Mouse (Mus musculus) testis, adult 2 months (tissue): ENCODE results near the gene Zfp64. TPM values are rescaled to one million over a fixed set of nuclear protein-coding genes. Genes with fewer than 3 reads are reported as not detected.

Experiments
- H3K27ac ChIP-seq: fragments of 200-500 bp; 2 replicates; pipeline ENCODE4 v1.5.1; 2012; ENCODE audit warnings: low read depth, low read length; ENCODE audit not compliant: control insufficient read depth, insufficient read depth
- H3K27me3 ChIP-seq: fragments of 200-500 bp; 2 replicates; pipeline ENCODE4 v1.6.1; 2012; ENCODE audit warnings: mild to moderate bottlenecking, low read length, moderate library complexity; ENCODE audit not compliant: control insufficient read depth, insufficient read depth
- H3K36me3 ChIP-seq: fragments of 200-500 bp; 2 replicates; pipeline ENCODE4 v1.6.1; 2012; ENCODE audit warnings: mild to moderate bottlenecking, low read length; ENCODE audit not compliant: control insufficient read depth, insufficient read depth
- H3K4me1 ChIP-seq: fragments of 200-500 bp; 2 replicates; pipeline ENCODE4 v1.6.1; 2012; ENCODE audit warnings: low read length; ENCODE audit not compliant: control insufficient read depth, insufficient read depth
- H3K4me3 ChIP-seq: fragments of 200-500 bp; 2 replicates; pipeline ENCODE4 v1.5.1; 2012; ENCODE audit warnings: low read depth, mild to moderate bottlenecking, low read length, moderate library complexity, mixed read lengths; ENCODE audit not compliant: control insufficient read depth
- CTCF ChIP-seq: fragments of 200-500 bp; IDR thresholded peaks from 2 replicates; pipeline ENCODE4 v1.5.1; 2012; ENCODE audit warnings: low read depth, mild to moderate bottlenecking, inconsistent platforms, low read length, moderate library complexity; ENCODE audit not compliant: control insufficient read depth, insufficient read depth, insufficient replicate concordance
- POLR2A ChIP-seq: fragments of 200-500 bp; IDR thresholded peaks from 2 replicates; pipeline ENCODE4 v1.6.1; 2012; ENCODE audit warnings: low read depth, mild to moderate bottlenecking, inconsistent platforms, low read length, moderate library complexity; ENCODE audit not compliant: control insufficient read depth
- polyA plus RNA-seq: library from polyadenylated mRNA; depleted of rRNA; stranded (reverse); fragments of >200 nt; gene quantifications from 2 replicates; pipeline ENCODE4 v1.2.3, GENCODE M21; 2012

Zfp64 gene
- polyA plus RNA-seq, 1 experiment = 3.4 TPM

DNA sequence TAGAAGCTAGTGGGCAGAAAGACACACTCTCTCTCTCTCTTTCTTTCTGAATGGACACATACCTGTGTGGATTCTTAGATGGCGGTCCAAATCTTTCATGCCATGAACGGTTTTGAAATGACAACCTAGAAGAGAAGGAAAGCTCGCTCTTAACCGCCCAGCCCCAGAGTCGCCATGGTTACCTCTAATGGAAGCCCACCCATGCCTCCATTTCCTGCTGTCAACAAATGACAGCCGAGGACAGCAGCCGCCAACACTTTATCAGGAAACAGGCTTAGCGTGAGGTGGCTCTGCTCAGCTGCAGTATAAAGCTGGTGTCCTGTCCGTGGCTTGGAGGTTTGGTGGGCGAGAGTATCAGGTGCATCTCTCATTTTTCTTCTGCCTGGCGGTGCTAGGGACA is 49.4 kb downstream of the Zfp64 start:
- 0 out of 2 replicates have a peak, but pooled peaks cover 2% of the 10 kb centered on the region for H3K4me1 ChIP-seq
- no peaks in the 10 kb centered on the region for H3K27me3 ChIP-seq
- H3K36me3 ChIP-seq = no peaks in the 10 kb centered on the region
- H3K27ac ChIP-seq = no peak overlapping the region
- H3K4me3 ChIP-seq = no peak overlapping the region
- TF ChIP-seq CTCF (peak; percentile 3; the same call in 1 of the 2 replicates), POLR2A (no peak)

DNA sequence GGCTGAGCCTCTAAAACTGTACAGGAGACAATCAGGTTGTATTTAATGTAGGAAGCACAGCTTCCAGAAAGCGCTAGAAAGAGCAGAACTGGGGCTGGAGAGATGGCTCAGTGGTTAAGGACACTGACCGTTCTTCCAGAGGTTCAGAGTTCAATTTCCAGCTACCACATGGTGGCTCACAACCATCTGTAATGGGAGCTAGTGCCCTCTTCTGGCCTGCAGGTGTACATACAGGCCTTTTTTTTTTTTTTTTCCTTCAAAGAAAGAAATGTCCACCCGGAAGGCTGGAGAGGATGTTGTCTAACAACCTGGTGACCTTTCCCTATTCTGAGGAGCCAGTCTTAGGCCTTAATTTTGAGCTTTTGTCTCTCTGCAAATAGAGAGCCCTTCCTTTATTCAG is 50.5 kb downstream of the Zfp64 start:
- no peak overlapping the region for H3K4me3 ChIP-seq
- H3K36me3 ChIP-seq = no peaks in the 10 kb centered on the region
- TF ChIP-seq POLR2A (no peak), CTCF (no peak)
- H3K27ac ChIP-seq = no peak overlapping the region
- H3K4me1 ChIP-seq = 0 out of 2 replicates have a peak, but pooled peaks cover 2% of the 10 kb centered on the region
- no peaks in the 10 kb centered on the region for H3K27me3 ChIP-seq

DNA sequence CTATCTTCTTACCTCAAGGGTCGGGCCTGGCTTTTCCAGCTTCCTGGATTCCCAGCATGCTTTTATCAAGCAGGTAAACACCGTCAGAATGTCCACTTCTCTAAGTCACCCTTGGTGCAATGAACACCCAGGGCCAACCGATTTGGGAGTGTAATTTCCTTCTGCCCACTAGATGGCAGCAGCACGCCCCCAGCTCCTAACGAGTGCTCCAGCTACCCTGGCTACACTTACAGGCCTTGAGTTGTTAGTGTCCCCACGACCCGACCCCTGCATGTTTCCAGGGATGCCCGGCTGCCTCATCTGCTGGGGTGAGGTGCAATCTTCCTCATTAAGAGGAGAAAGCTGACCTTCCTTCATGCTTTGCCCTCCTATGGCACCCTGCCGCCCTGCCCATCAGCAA is 51.2 kb downstream of the Zfp64 start:
- H3K36me3 ChIP-seq = no peaks in the 10 kb centered on the region
- no peak for TF ChIP-seq POLR2A
- peak; percentile 89; the same call in 1 of the 2 replicates for TF ChIP-seq CTCF
- H3K27me3 ChIP-seq = no peaks in the 10 kb centered on the region
- no peak overlapping the region for H3K27ac ChIP-seq
- no peak overlapping the region for H3K4me3 ChIP-seq
- H3K4me1 ChIP-seq = 0 out of 2 replicates have a peak, but pooled peaks cover 2% of the 10 kb centered on the region

DNA sequence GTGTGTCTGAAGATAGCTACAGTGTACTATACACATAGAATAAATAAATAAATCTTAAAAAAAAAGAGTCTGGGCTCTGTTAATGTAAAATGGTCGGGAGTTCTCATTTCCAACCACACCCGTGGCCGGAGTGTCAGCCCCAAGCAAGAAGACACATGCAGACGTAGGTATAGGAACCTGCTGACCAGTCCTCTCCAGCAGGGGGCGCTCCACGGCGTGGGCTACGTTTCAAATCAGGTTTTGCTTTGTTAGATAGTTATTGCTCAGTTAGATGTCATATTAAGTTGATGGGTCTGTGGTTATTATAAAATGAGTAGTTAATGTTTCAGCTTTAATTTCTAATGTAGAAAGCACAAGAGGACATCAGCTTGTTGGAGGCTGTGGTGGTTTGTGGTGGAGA is 52.8 kb downstream of the Zfp64 start:
- TF ChIP-seq POLR2A = no peak
- TF ChIP-seq CTCF = peak; percentile 85
- Histone ChIP-seq H3K27me3 (no peaks in the 10 kb centered on the region), H3K4me3 (no peak overlapping the region), H3K4me1 (0 out of 2 replicates have a peak, but pooled peaks cover 2% of the 10 kb centered on the region), H3K27ac (no peak overlapping the region), H3K36me3 (no peaks in the 10 kb centered on the region)

DNA sequence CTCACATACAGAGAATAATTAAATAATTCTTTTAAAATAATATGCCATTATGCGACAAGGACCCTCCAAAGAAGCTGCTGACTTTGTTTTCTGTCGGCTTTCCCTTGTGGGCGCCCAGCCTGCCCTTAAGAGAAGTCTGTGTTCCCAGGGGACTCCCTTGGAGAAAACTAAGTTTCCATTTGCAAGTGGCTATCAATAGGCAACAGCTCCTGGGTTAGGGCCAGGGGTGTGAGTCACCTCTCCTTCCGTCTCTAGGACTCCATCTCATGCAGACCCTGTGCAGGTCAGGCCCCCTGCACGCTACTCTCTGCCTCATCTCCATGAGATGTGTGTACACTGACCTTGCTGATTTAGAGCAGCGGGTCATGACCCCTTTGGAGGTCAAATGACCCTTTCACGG is 57.5 kb downstream of the Zfp64 start:
- Histone ChIP-seq H3K36me3 (no peaks in the 10 kb centered on the region), H3K27me3 (no peaks in the 10 kb centered on the region), H3K27ac (no peak overlapping the region), H3K4me3 (no peak overlapping the region), H3K4me1 (peaks cover 10% of the 10 kb centered on the region)
- TF ChIP-seq CTCF (no peak), POLR2A (no peak)

DNA sequence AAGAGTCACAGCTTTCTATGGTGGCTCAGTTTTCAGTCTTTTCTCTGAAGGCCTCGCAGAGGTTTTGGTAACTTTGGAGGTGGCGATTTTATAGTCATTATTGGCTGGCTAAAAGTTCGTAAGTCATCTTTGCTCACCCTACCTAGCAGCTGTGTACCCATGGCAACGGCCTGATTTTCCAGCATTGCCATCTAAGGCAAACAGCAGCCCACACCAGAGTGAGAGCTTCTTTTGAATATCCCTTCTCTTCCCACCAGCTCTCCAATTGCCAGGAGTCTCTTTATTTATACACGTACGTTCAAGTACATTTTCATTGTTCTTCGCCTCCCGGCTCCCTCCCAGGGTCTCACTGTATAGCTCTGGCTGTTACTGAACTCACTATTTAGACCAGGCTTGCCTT is 59.9 kb downstream of the Zfp64 start:
- Histone ChIP-seq H3K36me3 (no peaks in the 10 kb centered on the region), H3K27me3 (no peaks in the 10 kb centered on the region), H3K4me1 (peaks cover 10% of the 10 kb centered on the region), H3K27ac (no peak overlapping the region), H3K4me3 (no peak overlapping the region)
- TF ChIP-seq POLR2A (no peak), CTCF (no peak)

DNA sequence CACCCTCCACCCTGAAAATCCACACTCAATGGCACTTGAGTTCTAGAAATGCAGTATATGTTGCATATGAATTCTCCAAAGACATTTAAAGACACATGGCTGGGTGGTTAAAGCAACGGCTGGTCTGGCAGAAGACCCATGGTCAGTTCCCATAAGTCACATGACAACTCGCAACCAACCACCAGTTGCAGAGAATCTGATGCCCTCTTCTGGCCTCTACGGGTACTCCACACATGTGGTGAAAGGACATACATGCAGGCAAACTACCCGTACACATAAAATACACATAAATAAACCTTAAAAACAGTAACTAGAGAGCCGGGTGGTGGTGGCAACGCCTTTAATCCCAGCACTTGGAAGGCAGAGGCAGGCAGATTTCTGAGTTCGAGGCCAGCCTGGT is 60.6 kb downstream of the Zfp64 start:
- Histone ChIP-seq H3K4me1 (peaks cover 10% of the 10 kb centered on the region), H3K27ac (no peak overlapping the region), H3K27me3 (no peaks in the 10 kb centered on the region), H3K36me3 (no peaks in the 10 kb centered on the region), H3K4me3 (no peak overlapping the region)
- TF ChIP-seq CTCF (no peak), POLR2A (no peak)

DNA sequence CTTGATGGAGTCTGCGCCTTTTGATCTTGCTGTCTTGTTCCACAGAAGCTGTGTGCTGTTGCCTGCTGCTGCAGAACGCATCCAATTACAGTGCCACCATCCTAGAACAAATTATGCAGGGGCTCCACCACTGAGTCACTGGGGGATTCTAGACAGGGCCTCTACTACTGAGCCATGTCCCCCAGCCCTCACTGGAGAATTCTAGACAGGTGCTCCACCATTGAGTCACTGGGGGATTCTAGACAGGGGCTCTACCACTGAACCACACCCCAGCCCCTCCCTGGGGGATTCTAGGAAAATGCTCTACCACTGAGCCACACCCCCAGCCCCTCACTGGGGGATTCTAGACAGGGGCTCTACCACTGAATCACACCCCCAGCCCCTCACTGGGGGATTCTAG is 63.3 kb downstream of the Zfp64 start:
- no peaks in the 10 kb centered on the region for H3K36me3 ChIP-seq
- TF ChIP-seq POLR2A = no peak
- H3K4me1 ChIP-seq = peaks cover 10% of the 10 kb centered on the region
- H3K27ac ChIP-seq = no peak overlapping the region
- no peak overlapping the region for H3K4me3 ChIP-seq
- H3K27me3 ChIP-seq = no peaks in the 10 kb centered on the region
